Mouse (Mus musculus) telencephalon, adult 2 months (tissue): ENCODE results near the gene Capg.
A peak's percentile ranks its signal among the peaks of the same experiment; 100 is the strongest.

Source experiments
- DNase-seq: peaks from one replicate; pipeline ENCODE4 v3.0.0-alpha.2; 2011; ENCODE audit warnings: low read depth, low spot score

The Capg gene

GRCm38 (mm10) chr6:72544283-72544987 is at the start of gene Capg:
Capg (plus strand) TSS chr6:72544391.
- DNase-seq, result no peak

- DNase-seq, result no peak
These were observed 45.2 kb upstream of the Capg start for GRCm38 (mm10) chr6:72498950-72499349.

GRCm38 (mm10) chr6:72503309-72503708 is 40.9 kb upstream of the Capg start:
- no peak for DNase-seq

DNA sequence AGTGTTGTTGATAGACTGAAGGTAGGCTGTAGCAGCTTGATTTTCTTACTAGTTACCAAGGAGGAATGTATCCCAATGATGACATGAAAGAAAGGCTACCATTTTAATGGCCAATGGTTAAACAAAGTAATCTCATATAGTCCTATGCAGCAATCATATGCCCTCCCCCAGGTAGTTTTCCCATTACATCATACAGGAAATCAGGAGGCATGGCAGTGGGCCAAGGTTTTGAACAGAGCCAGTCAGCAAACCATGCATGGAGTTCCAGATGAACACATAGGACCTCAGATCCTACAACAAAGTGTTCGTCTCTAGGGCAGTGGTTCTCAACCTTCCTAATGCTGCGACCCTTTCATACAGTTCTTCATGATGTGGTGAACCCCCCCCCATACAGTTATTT is 40.3 kb upstream of the Capg start:
- no peak for DNase-seq

- no peak for DNase-seq
These were observed 38.1 kb upstream of the Capg start for GRCm38 (mm10) chr6:72506104-72506503.

GRCm38 (mm10) chr6:72508596-72508995 is 35.6 kb upstream of the Capg start:
- no peak for DNase-seq

GRCm38 (mm10) chr6:72509872-72510435 is 34.2 kb upstream of the Capg start:
- DNase-seq, result no peak

DNA sequence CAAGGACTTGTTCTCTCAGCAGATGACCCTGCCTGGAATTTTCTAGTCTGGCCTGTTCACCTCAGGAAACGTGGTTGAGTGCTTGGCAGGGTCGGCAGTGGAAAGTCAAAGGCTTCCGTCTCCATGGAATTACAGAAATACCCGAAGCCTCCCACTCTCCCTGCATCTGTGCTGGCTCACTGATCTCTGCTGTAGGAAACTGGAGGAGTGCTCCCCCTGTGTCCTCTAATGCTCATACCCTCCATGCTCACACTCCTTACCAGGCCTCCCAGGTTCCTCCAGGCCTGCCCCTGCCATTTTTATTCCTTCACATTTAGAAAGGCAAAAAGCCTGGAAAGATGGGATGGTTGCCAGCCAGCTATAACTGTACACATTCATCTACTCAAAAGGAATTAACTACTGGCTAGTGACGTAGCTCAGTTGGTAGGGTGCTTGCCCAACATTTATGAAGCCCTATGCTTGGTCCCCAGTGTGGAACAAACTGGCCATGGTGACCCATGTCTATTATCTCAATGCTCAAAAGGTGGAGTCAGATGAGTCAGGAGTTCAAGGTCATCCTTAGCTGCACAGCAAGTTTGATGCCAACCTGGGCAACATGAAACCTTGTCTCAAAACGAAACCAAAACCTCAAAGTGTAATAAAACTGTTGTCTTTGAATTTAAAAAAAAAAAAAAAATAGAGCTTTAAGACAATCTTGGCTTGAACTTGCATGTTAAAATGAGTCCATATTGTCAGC is 33.3 kb upstream of the Capg start:
- DNase-seq, result no peak

DNA sequence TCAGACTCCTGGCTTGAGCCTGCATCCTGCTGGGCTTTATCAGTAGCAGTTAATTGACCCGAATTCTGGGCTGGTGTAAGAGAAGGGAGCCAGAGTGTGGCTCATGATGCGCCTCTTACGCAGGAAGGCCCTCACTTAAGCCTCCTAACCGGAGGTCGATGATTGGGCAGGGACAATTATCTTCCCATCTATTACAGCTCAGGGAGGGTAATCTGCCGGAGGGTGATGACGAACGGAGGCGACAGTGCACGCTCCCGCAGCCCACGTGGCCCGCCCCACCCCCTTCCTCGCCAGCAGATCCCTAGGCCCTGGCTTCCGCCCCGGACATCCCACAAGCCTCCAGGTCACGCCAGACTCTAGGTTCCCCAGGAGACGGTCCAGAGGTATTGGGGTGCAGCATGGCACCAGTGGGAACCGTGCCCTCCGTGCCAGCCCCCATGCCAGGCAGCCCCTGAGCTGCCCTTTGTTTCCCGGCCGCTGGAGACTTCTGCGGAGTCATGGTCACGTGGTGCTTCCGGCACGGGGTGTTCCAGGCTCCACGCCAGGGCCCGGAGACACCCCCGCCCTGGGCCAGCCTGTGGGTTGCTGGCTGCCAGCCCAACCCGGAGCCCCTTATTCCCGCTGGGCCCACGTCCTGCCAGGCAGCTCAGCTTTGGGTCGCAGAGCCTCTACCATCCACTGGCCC is 31.7 kb upstream of the Capg start:
- DNase-seq, result peak; percentile 76

DNA sequence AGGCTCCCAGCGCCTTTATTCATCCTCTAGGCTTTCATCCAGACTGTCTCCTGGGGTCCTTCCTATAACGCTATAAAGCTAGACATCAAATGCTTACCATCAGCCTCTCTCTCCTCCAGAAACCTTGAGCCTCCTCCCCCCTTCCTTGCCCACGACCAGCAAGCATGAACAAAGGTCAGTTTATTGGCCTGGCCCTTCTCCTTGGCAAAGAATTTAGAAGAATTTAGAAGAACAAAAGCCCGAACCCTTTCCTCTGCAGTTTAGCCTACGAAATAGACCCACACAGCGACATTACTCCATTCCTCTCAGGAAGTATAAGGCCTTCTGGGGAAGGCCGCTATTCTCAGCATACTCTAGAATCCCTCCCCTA is 31.1 kb upstream of the Capg start:
- no peak for DNase-seq

GRCm38 (mm10) chr6:72515644-72516043 is 28.5 kb upstream of the Capg start:
- DNase-seq, result no peak

- no peak for DNase-seq
These were observed 25.3 kb upstream of the Capg start for GRCm38 (mm10) chr6:72518842-72519241.

- no peak for DNase-seq
These were observed 24.9 kb upstream of the Capg start for GRCm38 (mm10) chr6:72519303-72519702.

DNA sequence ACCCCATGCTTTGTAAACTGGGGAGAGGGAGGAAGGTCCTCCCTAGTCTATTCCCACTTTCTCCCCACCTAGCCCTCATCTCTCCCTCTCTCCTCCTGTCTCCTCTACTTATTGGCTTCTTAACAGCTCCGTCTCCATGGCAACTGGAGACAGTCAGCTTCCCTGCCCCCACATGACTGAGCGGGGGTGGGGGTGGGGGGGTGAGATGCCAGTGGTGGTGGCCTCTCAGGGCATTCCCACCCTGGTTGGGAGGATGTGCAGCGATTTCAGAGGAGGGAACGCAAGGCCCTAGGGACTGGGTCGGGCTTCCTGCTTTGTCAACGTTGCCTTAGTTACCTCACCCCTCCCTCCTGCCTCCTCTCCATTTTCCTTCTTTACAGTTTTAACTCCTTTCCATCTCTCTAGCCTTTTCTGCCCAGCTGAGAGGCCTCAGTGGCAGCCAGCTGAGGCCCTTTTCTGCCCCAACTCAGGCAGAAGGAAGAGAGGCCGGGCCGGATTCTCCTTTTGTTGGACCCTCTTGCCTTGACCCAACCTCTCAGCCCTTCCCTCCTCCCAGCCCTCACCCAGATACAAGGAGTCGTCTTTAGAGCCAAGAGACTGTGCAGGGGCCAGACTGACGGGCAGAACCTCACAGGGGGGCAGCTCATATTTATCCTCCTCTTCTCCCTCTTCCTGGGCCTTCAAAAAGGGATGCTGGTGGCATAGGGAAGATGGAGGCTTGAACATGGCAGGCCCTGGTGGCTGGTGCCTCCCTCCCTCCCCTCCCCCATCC is 24.1 kb upstream of the Capg start:
- DNase-seq, result peak; percentile 58

GRCm38 (mm10) chr6:72520904-72521303 is 23.3 kb upstream of the Capg start:
- DNase-seq, result no peak

DNA sequence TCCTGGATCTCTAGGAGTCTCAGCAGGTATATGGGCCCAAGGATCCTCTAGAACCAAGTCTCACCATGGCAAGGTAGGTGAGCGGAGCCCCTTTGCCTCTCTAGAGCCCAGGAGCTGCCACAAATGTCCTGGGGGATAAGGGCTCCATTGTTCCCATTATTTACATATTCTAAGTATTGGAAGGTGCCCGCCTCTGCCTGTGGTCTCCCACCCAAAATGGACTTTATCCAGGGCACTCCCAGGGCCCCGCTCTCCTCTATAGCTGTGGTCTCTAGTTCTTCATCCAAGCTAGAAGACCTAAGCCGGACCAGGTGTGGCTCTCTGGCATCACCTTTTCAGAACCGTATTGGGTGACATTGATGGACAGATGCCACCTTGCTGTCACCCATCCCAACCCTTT is 22.6 kb upstream of the Capg start, which contains the start of gene Sh2d6:
TSS of gene Sh2d6 (minus strand) at position 101 of the 400 bp plus-strand sequence.
- no peak for DNase-seq

GRCm38 (mm10) chr6:72522288-72522687 is 21.9 kb upstream of the Capg start:
- DNase-seq, result no peak

GRCm38 (mm10) chr6:72523222-72523621 is 21.0 kb upstream of the Capg start:
- DNase-seq, result no peak

DNA sequence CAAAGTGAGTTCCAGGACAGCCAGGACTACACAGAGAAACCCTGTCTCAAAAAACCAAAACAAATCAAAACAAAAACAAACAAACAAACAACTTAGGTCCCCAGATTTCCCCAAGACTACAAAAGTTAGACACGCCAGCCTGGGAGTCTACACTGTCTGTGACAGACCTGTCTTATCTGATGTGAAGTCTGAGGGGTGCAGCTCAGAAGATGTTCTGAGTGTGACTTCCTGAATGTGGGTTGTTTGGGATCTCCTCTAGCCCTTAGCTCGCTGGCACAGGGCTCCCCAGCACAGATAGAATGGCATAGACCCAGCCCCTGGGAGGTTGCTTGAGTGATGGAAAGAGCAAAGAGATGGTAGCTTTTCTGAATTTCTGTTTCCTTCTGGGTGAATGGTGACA is 20.0 kb upstream of the Capg start:
- no peak for DNase-seq

- DNase-seq, result no peak
These were observed 17.1 kb upstream of the Capg start for GRCm38 (mm10) chr6:72527070-72527469.

GRCm38 (mm10) chr6:72528410-72529151 is 15.6 kb upstream of the Capg start:
- no peak for DNase-seq
